Mouse (Mus musculus) forebrain, embryonic 12.5 days (tissue): ENCODE data around the gene Cox19. TPM values are rescaled to one million over a fixed set of nuclear protein-coding genes. Genes with fewer than 3 reads are reported as not detected.

ENCODE experiments used
- ATAC-seq: fragments of 200-750 bp; cut with Nextera tagmentation; 2 replicates; pipeline ENCODE4 v1.8.0; 2017; ENCODE audit warnings: moderate TSS enrichment; ENCODE audit not compliant: low FRiP score
- H3K27ac ChIP-seq: fragments of 300-500 bp; sonication (generic); 2 replicates; pipeline ENCODE4 v1.5.1; 2016; ENCODE audit warnings: mild to moderate bottlenecking
- H3K27me3 ChIP-seq: fragments of 300-500 bp; sonication (generic); 2 replicates; pipeline ENCODE4 v1.6.1; 2016; ENCODE audit warnings: mild to moderate bottlenecking
- H3K36me3 ChIP-seq: fragments of 300-500 bp; sonication (generic); replicated peaks from 2 replicates; pipeline ENCODE4 v1.6.1; 2016; ENCODE audit warnings: mild to moderate bottlenecking
- H3K4me1 ChIP-seq: fragments of 300-500 bp; sonication (generic); 2 replicates; pipeline ENCODE4 v1.6.1; 2016
- H3K4me2 ChIP-seq: fragments of 300-500 bp; sonication (generic); 2 replicates; pipeline ENCODE4 v1.6.1; 2016; ENCODE audit warnings: mild to moderate bottlenecking, moderate library complexity
- H3K4me3 ChIP-seq: fragments of 300-500 bp; sonication (generic); replicated peaks from 2 replicates; pipeline ENCODE4 v1.5.1; 2016; ENCODE audit warnings: mild to moderate bottlenecking
- H3K9ac ChIP-seq: fragments of 300-500 bp; sonication (generic); 2 replicates; pipeline ENCODE4 v1.6.1; 2016; ENCODE audit warnings: mild to moderate bottlenecking
- H3K9me3 ChIP-seq: fragments of 300-500 bp; sonication (generic); 2 replicates; pipeline ENCODE4 v1.6.1; 2016
- WGBS: fragments of 180-500 bp; shearing (Covaris S2); methylation state at CpG from one replicate; pipeline ENCODE4 v1.1.7; 2016; 5-methylcytosine and 5-hydroxymethylcytosine counted together
- polyA plus RNA-seq: library from polyadenylated mRNA; unstranded; fragments of >200 nt; fragmentation: Nextera tagmentation; extraction: Ambion mirVana; gene quantifications from 2 replicates; pipeline ENCODE4 v1.2.1, GENCODE M21; 2016

The Cox19 gene
- polyA plus RNA-seq, 1 experiment from 2014 or later = 117 TPM

GRCm38 (mm10) chr5:139320424-139320823, 30.8 kb downstream of the Cox19 start:
- H3K36me3 ChIP-seq = no peaks in the 10 kb centered on the region
- 82% methylated on average over 7 of the region's 7 CpGs for WGBS

DNA sequence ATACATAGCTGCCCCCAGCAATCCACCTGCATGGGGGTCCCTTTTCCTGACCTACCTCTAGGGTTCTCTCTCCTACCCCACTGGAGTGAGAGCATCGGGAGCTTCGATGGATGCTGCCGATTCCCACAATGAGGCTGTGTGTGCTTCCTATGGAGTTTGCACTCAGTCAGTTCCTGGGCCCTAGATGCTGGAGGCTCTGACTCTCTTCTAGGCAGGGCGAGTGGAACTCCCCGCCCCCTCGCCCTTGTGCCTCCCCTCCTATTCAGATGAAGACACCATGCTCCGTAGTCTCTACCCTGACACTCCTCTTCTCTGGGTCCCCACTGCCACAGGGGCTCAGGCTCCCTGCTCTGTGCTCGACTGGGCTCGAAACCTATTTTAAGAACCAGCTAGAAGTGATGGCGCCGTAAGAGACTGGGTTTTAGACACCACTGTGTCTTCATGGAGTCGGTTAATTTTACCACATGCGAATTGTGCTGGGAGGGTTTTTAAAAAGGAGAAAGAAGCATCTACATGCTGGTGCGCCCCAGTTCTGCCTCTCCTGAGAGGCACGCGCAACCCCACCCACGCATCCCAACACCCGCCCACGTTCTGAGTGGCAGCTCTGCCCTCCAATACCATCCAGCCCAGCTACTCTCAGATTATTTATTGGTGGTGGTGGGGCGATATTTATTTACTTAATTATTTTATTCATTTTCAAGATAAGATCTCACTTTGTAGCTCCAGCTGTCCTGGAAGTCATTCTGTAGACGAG, 33.3 kb downstream of the Cox19 start:
- no peak overlapping the region for H3K9ac ChIP-seq
- H3K4me2 ChIP-seq = no peak overlapping the region
- H3K9me3 ChIP-seq = no peaks in the 10 kb centered on the region
- ATAC-seq = no peak
- H3K27ac ChIP-seq = no peak overlapping the region
- no peaks in the 10 kb centered on the region for H3K4me1 ChIP-seq
- peaks cover 13% of the 10 kb centered on the region; the same call in 1 of the 2 replicates for H3K27me3 ChIP-seq
- no peaks in the 10 kb centered on the region for H3K36me3 ChIP-seq
- 69% methylated on average over 21 of the region's 21 CpGs for WGBS
- H3K4me3 ChIP-seq = no peak overlapping the region

More at GRCm38 (mm10) chr5:139320424-139320823, 30.8 kb downstream of the Cox19 start:
- no peak overlapping the region for H3K4me2 ChIP-seq
- peaks cover 9% of the 10 kb centered on the region for H3K4me1 ChIP-seq
- H3K4me3 ChIP-seq = no peak overlapping the region
- H3K27me3 ChIP-seq = peaks cover 35% of the 10 kb centered on the region
- no peak overlapping the region for H3K9ac ChIP-seq
- no peak overlapping the region for H3K27ac ChIP-seq
- no peak for ATAC-seq
- no peaks in the 10 kb centered on the region for H3K9me3 ChIP-seq

- Histone ChIP-seq H3K9me3 (no peaks in the 10 kb centered on the region), H3K27me3 (0 out of 2 replicates have a peak, but pooled peaks cover 6% of the 10 kb centered on the region), H3K4me1 (no peaks in the 10 kb centered on the region), H3K36me3 (no peaks in the 10 kb centered on the region), H3K9ac (no peak overlapping the region), H3K4me3 (no peak overlapping the region), H3K27ac (no peak overlapping the region), H3K4me2 (no peak overlapping the region)
- ATAC-seq = no peak
- 70% methylated on average over 6 of the region's 6 CpGs for WGBS
Observed at GRCm38 (mm10) chr5:139316982-139317675, 34.1 kb downstream of the Cox19 start.

DNA sequence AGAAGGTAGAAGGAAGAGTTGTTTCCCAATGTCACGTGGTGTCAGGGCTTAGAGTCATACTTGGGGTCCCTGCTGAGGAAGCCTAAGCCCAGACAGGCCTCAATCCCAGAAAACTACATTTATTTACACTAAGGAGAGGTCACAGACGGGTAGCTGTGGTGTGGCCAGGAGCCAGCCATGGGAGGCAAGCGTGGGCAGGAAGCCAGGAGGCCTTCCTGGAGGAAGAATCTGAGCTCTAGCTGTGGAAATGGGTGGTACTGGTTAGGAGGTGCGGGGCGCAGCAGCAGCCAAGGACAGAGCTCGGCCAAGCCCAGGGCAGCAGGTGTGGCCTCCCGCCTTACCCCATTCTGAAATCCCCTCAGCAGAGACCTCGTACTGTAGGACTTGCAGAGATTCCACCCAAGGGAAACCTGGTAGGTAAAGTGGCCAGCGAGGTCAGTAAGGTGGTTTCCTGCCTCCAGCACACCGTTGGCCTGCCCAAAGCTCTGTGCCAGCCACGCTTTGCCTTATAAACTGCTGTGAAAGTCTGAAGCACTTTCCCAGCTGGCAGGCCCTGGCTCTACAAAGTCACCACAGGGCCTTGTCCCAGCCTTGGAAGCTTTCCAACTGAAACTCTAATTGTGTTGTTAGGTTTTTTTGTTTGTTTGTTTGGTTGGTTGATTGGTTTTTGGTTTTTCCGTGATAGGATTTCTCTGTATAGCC, 36.1 kb downstream of the Cox19 start:
- no peak for ATAC-seq
- Histone ChIP-seq H3K9ac (no peak overlapping the region), H3K9me3 (no peaks in the 10 kb centered on the region), H3K36me3 (no peaks in the 10 kb centered on the region), H3K27me3 (0 out of 2 replicates have a peak, but pooled peaks cover 10% of the 10 kb centered on the region), H3K4me1 (no peaks in the 10 kb centered on the region), H3K27ac (no peak overlapping the region), H3K4me2 (no peak overlapping the region), H3K4me3 (no peak overlapping the region)
- WGBS = 84% methylated on average over 12 of the region's 12 CpGs

- H3K9me3 ChIP-seq = no peaks in the 10 kb centered on the region
- no peaks in the 10 kb centered on the region for H3K4me1 ChIP-seq
- H3K4me3 ChIP-seq = no peak overlapping the region
- H3K36me3 ChIP-seq = no peaks in the 10 kb centered on the region
- H3K4me2 ChIP-seq = no peak overlapping the region
- ATAC-seq = no peak
- 0 out of 2 replicates have a peak, but pooled peaks cover 10% of the 10 kb centered on the region for H3K27me3 ChIP-seq
- no peak overlapping the region for H3K9ac ChIP-seq
- 94% methylated on average over 9 of the region's 9 CpGs for WGBS
- H3K27ac ChIP-seq = no peak overlapping the region
Observed at GRCm38 (mm10) chr5:139313536-139313935, 37.7 kb downstream of the Cox19 start.

DNA sequence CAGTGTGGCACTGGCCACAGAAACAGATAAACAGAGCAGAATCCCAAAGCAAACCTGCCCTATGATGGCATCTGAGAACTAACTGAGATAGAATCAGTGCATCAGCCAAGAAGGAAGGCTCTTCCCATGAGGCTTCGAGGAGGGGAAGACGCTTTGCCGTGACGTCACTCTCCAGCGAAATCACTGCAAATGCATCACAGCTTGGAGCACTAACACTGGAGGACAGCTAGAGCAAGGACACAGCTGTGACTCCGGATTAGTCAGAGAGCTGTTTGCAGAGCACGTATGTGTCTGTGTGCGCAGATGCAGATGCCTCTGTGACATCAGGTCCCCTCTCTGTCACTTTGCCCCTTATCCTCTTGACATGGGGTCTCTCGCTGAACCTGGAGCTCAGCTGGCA, 39.4 kb downstream of the Cox19 start:
- no peak overlapping the region for H3K27ac ChIP-seq
- H3K36me3 ChIP-seq = no peaks in the 10 kb centered on the region
- H3K9me3 ChIP-seq = no peaks in the 10 kb centered on the region
- H3K9ac ChIP-seq = no peak overlapping the region
- no peak overlapping the region for H3K4me2 ChIP-seq
- H3K27me3 ChIP-seq = 0 out of 2 replicates have a peak, but pooled peaks cover 6% of the 10 kb centered on the region
- ATAC-seq = no peak
- no peak overlapping the region for H3K4me3 ChIP-seq
- WGBS = 88% methylated on average over 9 of the region's 9 CpGs
- H3K4me1 ChIP-seq = no peaks in the 10 kb centered on the region

- 0 out of 2 replicates have a peak, but pooled peaks cover 6% of the 10 kb centered on the region for H3K27me3 ChIP-seq
- no peaks in the 10 kb centered on the region for H3K4me1 ChIP-seq
- H3K36me3 ChIP-seq = no peaks in the 10 kb centered on the region
- no peak overlapping the region for H3K4me3 ChIP-seq
- 92% methylated on average over 4 of the region's 4 CpGs for WGBS
- ATAC-seq = no peak
- H3K9me3 ChIP-seq = no peaks in the 10 kb centered on the region
- no peak overlapping the region for H3K9ac ChIP-seq
- no peak overlapping the region for H3K27ac ChIP-seq
- H3K4me2 ChIP-seq = no peak overlapping the region
Observed at GRCm38 (mm10) chr5:139310477-139310876, 40.7 kb downstream of the Cox19 start.

DNA sequence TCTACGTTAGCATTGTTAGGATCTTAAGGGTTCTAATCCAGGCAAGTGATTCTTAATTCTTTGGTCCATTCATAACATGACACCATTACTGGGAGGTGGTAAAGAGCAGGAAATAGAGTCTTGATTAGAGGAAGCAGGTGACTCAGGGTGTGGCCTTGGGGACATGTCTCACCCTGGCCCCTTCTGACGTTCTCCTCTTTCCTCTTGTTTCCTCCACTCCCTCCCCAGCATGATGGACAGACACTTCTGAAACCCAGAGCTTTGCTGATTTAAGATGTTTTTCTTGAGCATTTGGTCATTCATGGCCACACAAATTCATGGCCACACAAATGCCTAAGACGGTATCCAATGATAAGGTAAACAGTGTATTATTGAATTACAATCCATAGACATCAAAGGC, 41.3 kb downstream of the Cox19 start:
- WGBS = 92% methylated on average over 3 of the region's 3 CpGs
- Histone ChIP-seq H3K27me3 (0 out of 2 replicates have a peak, but pooled peaks cover 6% of the 10 kb centered on the region), H3K4me2 (no peak overlapping the region), H3K9me3 (no peaks in the 10 kb centered on the region), H3K4me1 (no peaks in the 10 kb centered on the region), H3K4me3 (no peak overlapping the region), H3K27ac (no peak overlapping the region), H3K9ac (no peak overlapping the region), H3K36me3 (no peaks in the 10 kb centered on the region)
- ATAC-seq = no peak

DNA sequence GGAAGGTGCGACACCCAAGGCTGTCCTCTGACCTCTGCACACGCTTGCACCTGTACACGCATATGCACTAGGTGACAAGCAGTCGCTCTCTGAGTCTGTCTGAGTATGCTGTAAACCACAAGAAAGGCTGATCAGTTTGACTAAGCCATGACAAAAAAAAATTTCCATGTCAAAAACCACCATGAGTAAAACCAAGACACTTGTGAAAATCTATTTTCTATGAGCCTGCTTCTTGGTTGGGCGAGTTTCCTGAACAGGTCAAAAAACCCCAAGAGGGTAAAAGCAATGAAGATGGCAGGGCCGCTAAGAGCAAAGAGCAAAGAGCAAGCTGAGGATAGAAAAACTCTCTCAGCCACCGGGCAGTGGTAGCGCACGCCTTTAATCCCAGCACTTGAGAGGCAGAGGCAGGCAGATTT, 47.6 kb downstream of the Cox19 start:
- Histone ChIP-seq H3K27ac (no peak overlapping the region), H3K9ac (no peak overlapping the region), H3K4me3 (no peak overlapping the region), H3K4me2 (no peak overlapping the region), H3K36me3 (no peaks in the 10 kb centered on the region), H3K9me3 (no peaks in the 10 kb centered on the region), H3K4me1 (no peaks in the 10 kb centered on the region), H3K27me3 (no peaks in the 10 kb centered on the region)
- 89% methylated on average over 9 of the region's 9 CpGs for WGBS
- ATAC-seq = no peak

GRCm38 (mm10) chr5:139302101-139302500, 49.1 kb downstream of the Cox19 start:
- Histone ChIP-seq H3K36me3 (no peaks in the 10 kb centered on the region), H3K9me3 (no peaks in the 10 kb centered on the region), H3K4me3 (no peak overlapping the region), H3K9ac (no peak overlapping the region), H3K4me1 (no peaks in the 10 kb centered on the region), H3K27ac (no peak overlapping the region), H3K4me2 (no peak overlapping the region), H3K27me3 (no peaks in the 10 kb centered on the region)
- ATAC-seq = no peak
- 83% methylated on average over 6 of the region's 6 CpGs for WGBS

GRCm38 (mm10) chr5:139297745-139298144, 53.5 kb downstream of the Cox19 start:
- H3K9me3 ChIP-seq = no peaks in the 10 kb centered on the region
- no peaks in the 10 kb centered on the region for H3K4me1 ChIP-seq

GRCm38 (mm10) chr5:139297092-139297491, 54.1 kb downstream of the Cox19 start:
- H3K4me3 ChIP-seq = no peak overlapping the region
- H3K27ac ChIP-seq = no peak overlapping the region
- no peak for ATAC-seq
- H3K4me1 ChIP-seq = no peaks in the 10 kb centered on the region
- no peak overlapping the region for H3K9ac ChIP-seq
- H3K9me3 ChIP-seq = no peaks in the 10 kb centered on the region
- no peaks in the 10 kb centered on the region for H3K27me3 ChIP-seq
- no peak overlapping the region for H3K4me2 ChIP-seq
- 91% methylated on average over 10 of the region's 10 CpGs for WGBS
- no peaks in the 10 kb centered on the region for H3K36me3 ChIP-seq

More at GRCm38 (mm10) chr5:139297745-139298144, 53.5 kb downstream of the Cox19 start:
- H3K4me2 ChIP-seq = no peak overlapping the region
- no peaks in the 10 kb centered on the region for H3K36me3 ChIP-seq
- H3K9ac ChIP-seq = no peak overlapping the region
- H3K27me3 ChIP-seq = no peaks in the 10 kb centered on the region
- no peak overlapping the region for H3K4me3 ChIP-seq
- no peak overlapping the region for H3K27ac ChIP-seq
- WGBS = 82% methylated on average over 5 of the region's 5 CpGs
- ATAC-seq = no peak
